Mouse (Mus musculus): ENCODE measurements at regions not wholly inside any gene's neighbourhood (a gene's known extent, or its start where the extent isn't known, plus 50 kb on each side); places are given as distances from the start of the nearest gene placed in this dataset.

DNA sequence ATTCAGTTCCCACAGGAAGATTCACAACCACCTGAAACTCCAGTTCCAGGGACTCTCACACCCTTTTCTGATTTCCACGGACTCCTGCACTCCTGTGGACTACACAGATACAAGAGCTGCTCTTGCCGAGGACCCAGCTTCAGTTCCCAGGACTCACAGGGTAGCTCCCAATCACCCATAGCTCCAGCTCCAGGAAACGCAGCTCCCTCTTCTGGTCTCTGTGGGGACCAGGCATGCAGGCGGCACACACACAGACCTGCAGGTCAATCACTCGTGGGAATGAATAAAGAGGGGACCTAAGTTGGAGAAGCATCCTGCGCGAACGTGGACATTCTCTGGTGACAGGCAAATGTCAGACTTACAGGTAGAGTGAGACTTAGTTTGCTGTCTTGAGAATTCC is 214.3 kb upstream of the Rgma start:
- Histone ChIP-seq H3K4me3 (no peak overlapping the region), H3K9ac (no peak overlapping the region), H3K27ac (no peak overlapping the region), H3K27me3 (0 out of 2 replicates have a peak, but pooled peaks cover 5% of the 10 kb centered on the region), H3K4me2 (no peak overlapping the region), H3K9me3 (no peaks in the 10 kb centered on the region), H3K4me1 (peaks cover 6% of the 10 kb centered on the region), H3K36me3 (no peaks in the 10 kb centered on the region)
- WGBS = 80% methylated on average over 8 of the region's 8 CpGs
- ATAC-seq (ENCODE audit: insufficient number of reproducible peaks, insufficient read depth, low FRiP score, low TSS enrichment, low read depth) = no peak

- ATAC-seq (ENCODE audit: insufficient number of reproducible peaks, insufficient read depth, low FRiP score, low TSS enrichment, low read depth) = no peak
- H3K36me3 ChIP-seq = no peaks in the 10 kb centered on the region
Observed at GRCm38 (mm10) chr7:73163687-73164086, 211.6 kb upstream of the Rgma start.

DNA sequence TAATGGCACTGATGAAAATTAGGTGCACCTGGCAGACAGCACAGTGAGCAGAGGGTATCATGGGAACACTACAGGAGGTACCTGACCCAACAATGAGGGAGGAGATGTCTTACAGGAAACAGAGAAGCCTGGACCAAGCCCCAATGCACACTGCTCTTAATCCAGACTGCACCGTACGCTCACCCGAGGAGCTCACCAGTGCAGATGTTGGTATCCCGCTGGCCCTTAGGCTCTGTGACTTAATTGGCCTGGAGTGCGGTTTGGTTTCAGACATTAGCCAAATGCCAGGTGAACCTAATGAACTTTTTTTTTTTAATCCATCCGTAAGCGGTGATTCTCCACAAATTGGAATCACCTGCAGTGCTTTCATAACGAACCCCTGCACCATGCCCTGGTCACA is 209.8 kb upstream of the Rgma start:
- Histone ChIP-seq H3K27ac (no peak overlapping the region), H3K4me1 (peaks cover 6% of the 10 kb centered on the region), H3K36me3 (no peaks in the 10 kb centered on the region), H3K4me3 (no peak overlapping the region), H3K9ac (no peak overlapping the region), H3K27me3 (no peaks in the 10 kb centered on the region), H3K4me2 (no peak overlapping the region), H3K9me3 (no peaks in the 10 kb centered on the region)
- 69% methylated on average over 8 of the region's 8 CpGs for WGBS
- ATAC-seq (ENCODE audit: insufficient number of reproducible peaks, insufficient read depth, low FRiP score, low TSS enrichment, low read depth) = no peak

More at GRCm38 (mm10) chr7:73163687-73164086, 211.6 kb upstream of the Rgma start:
- WGBS = 18% methylated on average over 5 of the region's 5 CpGs
- Histone ChIP-seq H3K4me1 (peaks cover 6% of the 10 kb centered on the region), H3K4me3 (no peak overlapping the region), H3K27ac (no peak overlapping the region), H3K27me3 (no peaks in the 10 kb centered on the region), H3K4me2 (no peak overlapping the region), H3K9me3 (no peaks in the 10 kb centered on the region), H3K9ac (no peak overlapping the region)

- Histone ChIP-seq H3K9me3 (no peaks in the 10 kb centered on the region), H3K4me1 (no peaks in the 10 kb centered on the region), H3K27me3 (no peaks in the 10 kb centered on the region), H3K4me3 (no peak overlapping the region), H3K9ac (no peak overlapping the region), H3K27ac (no peak overlapping the region), H3K4me2 (no peak overlapping the region), H3K36me3 (no peaks in the 10 kb centered on the region)
- no peak for ATAC-seq (ENCODE audit: insufficient number of reproducible peaks, insufficient read depth, low FRiP score, low TSS enrichment, low read depth)
- WGBS = 70% methylated on average over 8 of the region's 8 CpGs
Observed at GRCm38 (mm10) chr7:73169416-73169815, 205.9 kb upstream of the Rgma start.

- H3K27ac ChIP-seq = no peak overlapping the region
- no peaks in the 10 kb centered on the region for H3K27me3 ChIP-seq
- no peak overlapping the region for H3K4me3 ChIP-seq
- no peak for ATAC-seq (ENCODE audit: insufficient number of reproducible peaks, insufficient read depth, low FRiP score, low TSS enrichment, low read depth)
- no peaks in the 10 kb centered on the region for H3K36me3 ChIP-seq
- no peaks in the 10 kb centered on the region for H3K4me1 ChIP-seq
- no peak overlapping the region for H3K9ac ChIP-seq
- H3K9me3 ChIP-seq = no peaks in the 10 kb centered on the region
- WGBS = 90% methylated on average over 4 of the region's 4 CpGs
- H3K4me2 ChIP-seq = no peak overlapping the region
Observed at GRCm38 (mm10) chr7:73172615-73173014, 202.7 kb upstream of the Rgma start.

DNA sequence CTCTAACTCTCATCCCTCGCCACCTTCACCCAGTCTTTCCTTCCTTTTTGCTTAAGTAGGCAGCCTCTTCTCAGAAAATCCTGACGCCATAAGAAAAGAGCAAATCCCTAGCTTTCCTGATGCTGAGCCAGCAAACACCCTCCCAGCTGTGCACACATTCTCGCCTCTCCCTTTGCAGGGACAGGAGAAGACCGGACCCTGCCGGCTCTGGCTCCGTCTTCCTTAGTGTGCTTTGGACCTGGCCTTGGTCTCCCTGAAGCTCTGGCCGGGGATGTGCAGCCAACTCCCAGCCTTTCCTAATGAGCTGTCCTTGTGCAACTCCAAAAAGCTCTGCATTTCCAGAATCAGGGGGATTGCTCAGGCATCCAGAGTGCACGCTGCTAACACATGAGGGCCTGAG is 191.5 kb upstream of the Rgma start:
- no peaks in the 10 kb centered on the region for H3K27me3 ChIP-seq
- ATAC-seq (ENCODE audit: insufficient number of reproducible peaks, insufficient read depth, low FRiP score, low TSS enrichment, low read depth) = no peak
- 90% methylated on average over 8 of the region's 8 CpGs for WGBS
- no peaks in the 10 kb centered on the region for H3K9me3 ChIP-seq
- H3K4me3 ChIP-seq = no peak overlapping the region
- no peaks in the 10 kb centered on the region for H3K4me1 ChIP-seq
- no peaks in the 10 kb centered on the region for H3K36me3 ChIP-seq
- no peak overlapping the region for H3K9ac ChIP-seq
- H3K4me2 ChIP-seq = no peak overlapping the region
- H3K27ac ChIP-seq = no peak overlapping the region

DNA sequence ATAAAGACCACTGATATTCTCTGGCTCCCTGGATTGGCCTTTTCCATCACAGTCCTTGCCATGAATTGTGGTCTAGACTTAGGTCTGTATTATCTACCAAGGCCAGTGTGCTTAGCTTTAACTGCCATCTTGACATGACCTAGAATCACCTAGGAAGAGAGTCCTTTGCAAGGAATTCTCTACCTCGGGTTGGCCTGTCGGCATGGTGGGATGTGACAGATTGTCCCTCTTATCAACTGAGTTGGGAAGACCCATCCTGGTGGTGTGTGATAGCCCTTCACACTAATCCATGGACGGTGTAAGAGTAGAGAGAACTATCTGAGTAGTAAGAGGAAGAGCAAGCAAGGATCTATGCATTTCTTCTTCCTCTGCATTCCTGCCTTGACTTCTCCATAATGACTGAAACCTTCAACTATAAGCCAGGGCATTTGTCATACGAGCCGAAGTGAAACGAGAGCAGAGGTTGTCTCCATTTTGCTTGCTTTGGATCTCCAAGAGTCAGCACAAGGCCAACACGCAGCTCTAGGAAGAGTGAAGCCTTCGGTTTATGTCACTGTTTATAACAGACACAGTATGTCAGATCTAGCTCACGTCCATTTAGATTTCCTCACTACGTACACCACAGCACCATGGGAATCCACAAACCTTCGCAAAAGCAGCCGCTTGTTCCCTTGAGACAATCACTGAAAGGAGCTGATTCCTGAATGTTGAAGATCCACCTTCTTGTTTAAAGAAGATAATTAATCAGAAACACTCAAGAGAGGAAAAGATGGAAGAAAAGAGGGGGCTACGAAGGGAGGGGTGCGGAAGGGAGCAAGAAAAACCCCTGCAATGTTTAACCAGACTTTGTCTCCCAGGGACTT is 190.9 kb upstream of the Rgma start:
- Histone ChIP-seq H3K9ac (no peak overlapping the region), H3K4me1 (no peaks in the 10 kb centered on the region), H3K36me3 (no peaks in the 10 kb centered on the region), H3K4me2 (no peak overlapping the region), H3K4me3 (no peak overlapping the region), H3K27me3 (no peaks in the 10 kb centered on the region), H3K9me3 (no peaks in the 10 kb centered on the region), H3K27ac (no peak overlapping the region)
- 91% methylated on average over 14 of the region's 14 CpGs for WGBS
- no peak for ATAC-seq (ENCODE audit: insufficient number of reproducible peaks, insufficient read depth, low FRiP score, low TSS enrichment, low read depth)

- 73% methylated on average over 10 of the region's 10 CpGs for WGBS
- ATAC-seq (ENCODE audit: insufficient number of reproducible peaks, insufficient read depth, low FRiP score, low TSS enrichment, low read depth) = no peak
Observed at GRCm38 (mm10) chr7:73185071-73185531, 190.2 kb upstream of the Rgma start.

DNA sequence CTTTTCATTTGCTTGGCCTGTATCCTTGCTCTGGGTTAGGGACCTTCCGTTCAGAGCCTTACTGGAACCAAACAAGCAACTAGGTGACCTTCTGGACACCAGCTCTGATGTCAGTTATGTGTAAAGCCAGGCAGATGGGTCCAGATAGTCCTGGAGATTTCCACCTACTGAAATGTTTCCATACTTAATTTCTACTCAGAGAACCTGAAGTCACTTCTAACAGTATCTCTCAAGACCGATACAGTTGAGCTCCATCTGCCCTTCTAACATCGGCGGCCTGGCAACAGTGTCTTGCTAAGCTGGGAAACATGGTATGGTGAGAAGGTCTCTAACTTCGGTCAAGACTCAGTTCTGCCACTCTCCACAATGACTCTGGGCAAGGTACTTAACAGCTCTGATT is 189.7 kb upstream of the Rgma start:
- Histone ChIP-seq H3K27ac (no peak overlapping the region), H3K36me3 (no peaks in the 10 kb centered on the region), H3K27me3 (no peaks in the 10 kb centered on the region), H3K9me3 (no peaks in the 10 kb centered on the region), H3K4me1 (no peaks in the 10 kb centered on the region), H3K4me2 (no peak overlapping the region), H3K4me3 (no peak overlapping the region), H3K9ac (no peak overlapping the region)
- no peak for ATAC-seq (ENCODE audit: insufficient number of reproducible peaks, insufficient read depth, low FRiP score, low TSS enrichment, low read depth)
- WGBS = 95% methylated on average over 5 of the region's 5 CpGs

More at GRCm38 (mm10) chr7:73185071-73185531, 190.2 kb upstream of the Rgma start:
- no peaks in the 10 kb centered on the region for H3K4me1 ChIP-seq
- no peak overlapping the region for H3K27ac ChIP-seq
- no peak overlapping the region for H3K4me2 ChIP-seq
- H3K4me3 ChIP-seq = no peak overlapping the region
- H3K27me3 ChIP-seq = no peaks in the 10 kb centered on the region
- no peaks in the 10 kb centered on the region for H3K9me3 ChIP-seq
- no peaks in the 10 kb centered on the region for H3K36me3 ChIP-seq
- H3K9ac ChIP-seq = no peak overlapping the region

DNA sequence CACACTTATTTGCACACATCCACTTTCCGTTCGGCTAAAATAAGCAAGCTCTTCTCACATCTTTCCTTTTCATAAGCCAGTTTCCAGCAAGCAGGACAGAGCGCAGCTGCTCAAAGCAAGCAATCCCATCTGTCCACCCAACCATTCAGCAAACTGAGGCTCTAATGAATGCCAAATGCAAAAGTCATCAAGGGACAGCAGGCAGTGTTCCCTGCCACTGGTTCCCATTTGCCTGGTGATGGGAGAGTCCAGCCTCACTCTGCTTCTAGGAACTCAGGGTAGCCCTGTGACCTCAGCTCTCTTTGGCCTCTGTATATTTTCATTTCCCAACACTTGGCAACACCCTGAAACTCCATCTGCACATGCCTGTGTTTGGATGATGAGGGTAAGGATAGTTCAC is 188.8 kb upstream of the Rgma start:
- Histone ChIP-seq H3K27ac (no peak overlapping the region), H3K27me3 (no peaks in the 10 kb centered on the region), H3K9ac (no peak overlapping the region), H3K4me1 (no peaks in the 10 kb centered on the region), H3K36me3 (no peaks in the 10 kb centered on the region), H3K9me3 (no peaks in the 10 kb centered on the region), H3K4me2 (no peak overlapping the region), H3K4me3 (no peak overlapping the region)
- ATAC-seq (ENCODE audit: insufficient number of reproducible peaks, insufficient read depth, low FRiP score, low TSS enrichment, low read depth) = no peak
- WGBS = 86% methylated on average over 3 of the region's 3 CpGs

DNA sequence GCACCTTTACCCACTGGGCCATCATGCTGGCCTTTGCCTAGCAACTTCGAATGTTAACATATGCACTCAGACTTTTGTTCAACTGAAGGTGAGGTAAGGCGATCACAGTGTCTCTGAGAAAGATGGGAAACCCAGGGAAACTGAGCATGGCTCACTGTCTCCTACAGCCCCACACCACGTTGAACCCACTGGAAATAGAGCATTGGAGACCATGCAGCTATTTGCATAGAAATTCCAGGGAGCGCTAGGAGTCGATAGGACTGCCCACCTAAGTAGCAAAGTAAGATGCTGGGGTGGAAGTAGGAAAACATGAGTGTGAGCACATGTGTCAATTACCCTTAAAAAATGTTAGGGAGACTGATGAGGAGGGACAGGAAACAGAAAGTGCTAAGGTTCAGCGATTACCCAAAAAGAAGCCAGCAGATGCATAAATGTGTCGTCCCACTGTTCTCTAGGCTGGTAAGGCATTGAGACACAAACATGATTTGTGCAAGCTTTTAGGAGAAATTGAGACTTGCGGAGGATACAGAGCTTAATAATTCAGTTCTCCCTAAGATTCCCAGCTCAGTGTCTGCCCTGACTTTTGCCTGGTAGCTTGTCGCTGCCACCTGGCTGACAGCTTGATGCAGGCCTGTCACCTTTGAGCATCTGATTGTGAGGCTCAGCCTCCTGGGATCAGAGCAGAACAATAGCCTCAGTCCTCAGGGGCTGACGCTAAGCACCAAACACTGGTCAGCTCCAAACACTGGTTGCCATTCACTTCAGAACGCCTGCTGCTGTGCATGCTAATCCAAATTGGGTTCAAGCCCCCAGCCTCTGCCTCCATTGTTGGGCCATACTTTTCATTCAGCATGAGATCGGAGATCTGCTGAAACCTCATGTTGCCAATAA is 183.7 kb upstream of the Rgma start:
- Histone ChIP-seq H3K4me1 (no peaks in the 10 kb centered on the region), H3K27ac (no peak overlapping the region), H3K4me2 (no peak overlapping the region), H3K27me3 (no peaks in the 10 kb centered on the region), H3K4me3 (no peak overlapping the region), H3K9me3 (no peaks in the 10 kb centered on the region), H3K9ac (no peak overlapping the region), H3K36me3 (no peaks in the 10 kb centered on the region)
- ATAC-seq (ENCODE audit: insufficient number of reproducible peaks, insufficient read depth, low FRiP score, low TSS enrichment, low read depth) = no peak
- 43% methylated on average over 12 of the region's 12 CpGs for WGBS

Measured in embryonic facial prominence, embryonic 13.5 days (tissue).